Mouse (Mus musculus) frontal cortex, postnatal 25 days (tissue): ENCODE measurements around the gene Mia2.
"Not testable (repeated sequence)": the region's sequence is repeated elsewhere in the genome, so short reads cannot be mapped to it uniquely, and the experiment has no call there.

Experiments used
- DNase-seq, 2 experiments: peaks; one replicate each; pipeline ENCODE4 v3.0.0; 2022; ENCODE audit warnings: low spot score in 2 of 2

The Mia2 gene

DNA sequence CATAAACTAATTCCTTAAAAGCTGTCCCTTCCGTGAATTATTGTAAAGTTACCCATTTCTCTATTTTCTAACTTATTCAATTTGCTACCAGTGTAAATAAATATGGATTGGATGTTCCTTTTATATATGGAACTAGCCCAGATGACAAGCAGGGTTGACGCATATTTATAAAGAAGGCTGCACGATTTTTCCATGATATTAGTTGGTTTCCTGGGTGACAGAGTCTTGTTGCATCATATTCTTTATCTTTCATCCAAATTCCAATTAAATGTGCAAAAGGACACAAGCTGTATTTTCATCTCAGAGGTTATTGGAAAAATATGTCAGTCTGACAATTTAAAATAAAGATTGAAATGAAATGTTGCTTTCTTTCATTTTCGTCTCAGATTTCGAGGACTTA lies 142.8 kb downstream of the Mia2 start:
- DNase-seq: no peak

- DNase-seq: not testable (repeated sequence)
Observed at GRCm38 (mm10) chr12:59241031-59241430, 145.4 kb downstream of the Mia2 start.
